Mouse (Mus musculus) stomach, embryonic 16.5 days (tissue): ENCODE results near the gene Stra6. TPM values are rescaled to one million over a fixed set of nuclear protein-coding genes. Genes with fewer than 3 reads are reported as not detected.

Source experiments
- ATAC-seq: fragments of 200-750 bp; cut with Nextera tagmentation; 2 replicates; pipeline ENCODE4 v1.8.0; 2017; ENCODE audit warnings: moderate number of reproducible peaks, moderate TSS enrichment; ENCODE audit not compliant: insufficient read depth, low FRiP score
- H3K27ac ChIP-seq: fragments of 300-500 bp; sonication (generic); 2 replicates; pipeline ENCODE4 v1.5.1; 2014; ENCODE audit warnings: low read length
- H3K27me3 ChIP-seq: fragments of 300-500 bp; sonication (generic); 2 replicates; pipeline ENCODE4 v1.6.1; 2014; ENCODE audit warnings: low read length, control low read depth, mixed read lengths; ENCODE audit not compliant: control insufficient read depth, insufficient read depth
- H3K36me3 ChIP-seq: fragments of 300-500 bp; sonication (generic); 2 replicates; pipeline ENCODE4 v1.6.1; 2014; ENCODE audit warnings: low read length; ENCODE audit not compliant: control insufficient read depth, insufficient read depth
- H3K4me1 ChIP-seq: fragments of 300-500 bp; sonication (generic); 2 replicates; pipeline ENCODE4 v1.6.1; 2014; ENCODE audit warnings: low read length, control low read depth, mixed read lengths; ENCODE audit not compliant: control insufficient read depth, insufficient read depth
- H3K4me2 ChIP-seq: fragments of 300-500 bp; sonication (generic); 2 replicates; pipeline ENCODE4 v1.6.1; 2014; ENCODE audit warnings: low read depth, low read length, mixed read lengths
- H3K4me3 ChIP-seq: fragments of 300-500 bp; sonication (generic); replicated peaks from 2 replicates; pipeline ENCODE4 v1.5.1; 2014; ENCODE audit warnings: mild to moderate bottlenecking, low read length
- H3K9ac ChIP-seq: fragments of 300-500 bp; sonication (generic); 2 replicates; pipeline ENCODE4 v1.6.1; 2014; ENCODE audit warnings: low read length
- H3K9me3 ChIP-seq: fragments of 300-500 bp; sonication (generic); replicated peaks from 2 replicates; pipeline ENCODE4 v1.6.1; 2016; ENCODE audit warnings: low read length, control low read depth; ENCODE audit not compliant: control insufficient read depth
- WGBS: fragments of 180-500 bp; shearing (Covaris S2); extraction: QIAGEN DNeasy Blood & Tissue Kit; methylation state at CpG from one replicate; pipeline ENCODE4 v1.1.7; 2014; 5-methylcytosine and 5-hydroxymethylcytosine counted together
- polyA plus RNA-seq: library from polyadenylated mRNA; unstranded; fragments of >200 nt; fragmentation: Nextera tagmentation; extraction: Ambion mirVana; gene quantifications from 2 replicates; pipeline ENCODE4 v1.2.1, GENCODE M21; 2015

Gene Stra6
- polyA plus RNA-seq, 1 experiment from 2014 or later, result 1.4 TPM

GRCm38 (mm10) chr9:58085074-58085473 is 21.5 kb downstream of the Stra6 start:
- H3K4me2 ChIP-seq, result no peak overlapping the region

DNA sequence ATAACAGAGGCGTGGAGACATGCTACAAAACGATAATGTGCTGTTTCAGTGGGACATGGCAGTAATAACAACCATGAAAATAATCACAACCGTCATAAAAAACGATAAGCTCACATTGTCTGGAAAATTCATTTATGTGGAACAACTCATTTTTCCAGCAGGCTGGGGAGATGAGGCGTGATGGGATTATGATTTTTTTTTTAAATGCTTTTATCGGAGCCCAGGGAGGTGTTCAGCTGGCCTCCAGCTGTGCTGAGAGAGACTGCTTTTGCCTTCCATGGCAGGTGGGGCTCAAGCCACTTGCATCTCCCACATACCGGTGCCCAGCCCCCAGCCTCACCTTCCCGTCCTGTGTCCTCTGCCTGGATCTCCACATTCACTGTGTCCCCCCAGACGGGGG is 22.6 kb downstream of the Stra6 start:
- H3K9me3 ChIP-seq, result no peaks in the 10 kb centered on the region
- 36% methylated on average over 9 of the region's 9 CpGs for WGBS
- H3K9ac ChIP-seq, result no peak overlapping the region
- no peaks in the 10 kb centered on the region for H3K36me3 ChIP-seq
- H3K4me3 ChIP-seq, result no peak overlapping the region
- no peaks in the 10 kb centered on the region for H3K27me3 ChIP-seq
- H3K4me1 ChIP-seq, result peaks cover 5% of the 10 kb centered on the region; the same call in 1 of the 2 replicates
- H3K4me2 ChIP-seq, result no peak overlapping the region
- H3K27ac ChIP-seq, result no peak overlapping the region
- no peak for ATAC-seq

More at GRCm38 (mm10) chr9:58085074-58085473, 21.5 kb downstream of the Stra6 start:
- Histone ChIP-seq H3K4me1 (peaks cover 5% of the 10 kb centered on the region; the same call in 1 of the 2 replicates), H3K27ac (no peak overlapping the region), H3K27me3 (no peaks in the 10 kb centered on the region), H3K36me3 (no peaks in the 10 kb centered on the region), H3K9me3 (no peaks in the 10 kb centered on the region), H3K9ac (no peak overlapping the region), H3K4me3 (no peak overlapping the region)
- WGBS, result 23% methylated on average over 2 of the region's 2 CpGs
- no peak for ATAC-seq

GRCm38 (mm10) chr9:58086861-58087260 is 23.3 kb downstream of the Stra6 start:
- ATAC-seq, result no peak
- no peak overlapping the region for H3K9ac ChIP-seq
- H3K27me3 ChIP-seq, result no peaks in the 10 kb centered on the region
- 60% methylated on average over 7 of the region's 7 CpGs for WGBS
- H3K9me3 ChIP-seq, result no peaks in the 10 kb centered on the region
- no peak overlapping the region for H3K4me2 ChIP-seq
- no peak overlapping the region for H3K4me3 ChIP-seq
- H3K27ac ChIP-seq, result no peak overlapping the region
- no peaks in the 10 kb centered on the region for H3K36me3 ChIP-seq
- peaks cover 5% of the 10 kb centered on the region; the same call in 1 of the 2 replicates for H3K4me1 ChIP-seq

DNA sequence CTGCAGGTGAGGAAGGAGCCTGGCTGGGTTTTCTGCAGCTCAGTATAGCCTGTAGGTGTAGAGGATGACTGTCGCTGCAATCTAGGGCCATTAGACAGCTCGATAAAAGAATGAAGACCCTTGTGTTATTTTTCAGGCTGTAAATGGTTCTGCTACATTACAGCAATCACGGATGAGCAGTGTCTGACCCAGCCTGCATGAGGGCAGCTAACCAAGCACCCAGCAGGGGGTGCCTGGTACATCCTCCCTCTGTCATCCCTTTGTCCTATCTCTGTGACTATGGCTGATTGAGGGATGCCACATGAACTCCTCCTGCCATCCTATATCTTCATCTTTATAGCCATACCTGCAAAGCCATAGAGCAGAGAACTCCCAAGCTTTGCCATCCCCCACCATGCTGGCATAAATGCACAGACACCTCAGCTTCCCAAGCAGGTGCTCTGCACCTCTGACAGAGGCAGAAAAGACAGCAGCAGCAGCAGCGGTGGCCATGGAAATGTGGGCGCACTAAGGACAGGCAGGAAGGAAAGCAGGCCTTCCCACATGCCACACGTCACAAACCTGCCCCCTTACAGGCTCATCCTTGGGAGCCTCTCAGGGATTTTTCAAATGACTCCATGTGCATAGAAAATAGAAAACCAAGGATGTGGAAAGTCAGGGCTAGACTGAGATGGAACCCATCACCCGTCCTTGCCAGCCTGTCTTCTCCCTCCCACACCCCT is 23.9 kb downstream of the Stra6 start:
- Histone ChIP-seq H3K27ac (no peak overlapping the region), H3K36me3 (no peaks in the 10 kb centered on the region), H3K4me1 (peaks cover 10% of the 10 kb centered on the region; the same call in 1 of the 2 replicates), H3K27me3 (no peaks in the 10 kb centered on the region), H3K4me3 (no peak overlapping the region), H3K9me3 (no peaks in the 10 kb centered on the region), H3K4me2 (no peak overlapping the region), H3K9ac (no peak overlapping the region)
- WGBS, result 66% methylated on average over 7 of the region's 7 CpGs
- ATAC-seq, result no peak

DNA sequence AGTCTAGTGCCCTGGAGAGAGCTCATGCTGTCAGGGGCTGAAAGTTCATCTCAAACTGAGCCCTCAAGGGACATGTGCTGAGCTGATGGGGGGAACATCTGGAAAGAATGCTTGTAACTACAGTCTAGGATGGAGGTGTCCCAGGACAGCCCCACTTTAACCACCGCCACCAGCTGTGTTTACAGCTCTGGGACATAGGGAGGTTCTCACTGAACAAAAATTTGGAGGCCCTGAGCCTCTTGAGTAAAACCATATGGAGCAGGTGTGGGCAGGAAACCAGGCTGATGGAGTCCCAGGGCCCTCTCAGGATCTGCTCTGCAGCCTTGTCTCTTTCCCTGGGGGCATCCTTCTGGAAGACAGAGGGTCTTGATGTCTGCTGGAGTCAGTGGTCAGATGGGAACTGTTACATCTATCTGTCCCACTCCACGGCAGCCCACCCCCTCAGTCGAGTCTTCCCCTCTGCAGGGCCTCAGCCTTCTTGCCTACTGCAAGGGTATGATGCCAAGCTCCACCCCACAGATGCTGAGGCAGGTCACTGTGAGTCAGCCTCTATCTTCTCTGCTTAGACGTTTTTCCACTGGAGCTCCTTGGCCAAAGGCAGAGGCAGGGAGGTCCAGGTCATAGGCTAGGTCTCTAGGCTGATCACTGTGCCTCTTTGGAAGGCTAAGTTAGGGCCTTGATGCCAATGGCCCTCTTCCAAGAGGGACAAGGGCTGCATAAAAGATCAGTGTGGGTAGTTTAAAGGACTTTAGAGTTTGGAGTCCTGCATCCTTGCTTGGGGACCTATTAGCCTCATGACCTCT is 28.2 kb downstream of the Stra6 start:
- H3K4me3 ChIP-seq, result no peak overlapping the region
- ATAC-seq, result no peak
- H3K9ac ChIP-seq, result no peak overlapping the region
- H3K27me3 ChIP-seq, result no peaks in the 10 kb centered on the region
- H3K27ac ChIP-seq, result no peak overlapping the region
- no peaks in the 10 kb centered on the region for H3K9me3 ChIP-seq
- 45% methylated on average over 4 of the region's 4 CpGs for WGBS
- no peak overlapping the region for H3K4me2 ChIP-seq
- peaks cover 10% of the 10 kb centered on the region; the same call in 1 of the 2 replicates for H3K4me1 ChIP-seq
- no peaks in the 10 kb centered on the region for H3K36me3 ChIP-seq

DNA sequence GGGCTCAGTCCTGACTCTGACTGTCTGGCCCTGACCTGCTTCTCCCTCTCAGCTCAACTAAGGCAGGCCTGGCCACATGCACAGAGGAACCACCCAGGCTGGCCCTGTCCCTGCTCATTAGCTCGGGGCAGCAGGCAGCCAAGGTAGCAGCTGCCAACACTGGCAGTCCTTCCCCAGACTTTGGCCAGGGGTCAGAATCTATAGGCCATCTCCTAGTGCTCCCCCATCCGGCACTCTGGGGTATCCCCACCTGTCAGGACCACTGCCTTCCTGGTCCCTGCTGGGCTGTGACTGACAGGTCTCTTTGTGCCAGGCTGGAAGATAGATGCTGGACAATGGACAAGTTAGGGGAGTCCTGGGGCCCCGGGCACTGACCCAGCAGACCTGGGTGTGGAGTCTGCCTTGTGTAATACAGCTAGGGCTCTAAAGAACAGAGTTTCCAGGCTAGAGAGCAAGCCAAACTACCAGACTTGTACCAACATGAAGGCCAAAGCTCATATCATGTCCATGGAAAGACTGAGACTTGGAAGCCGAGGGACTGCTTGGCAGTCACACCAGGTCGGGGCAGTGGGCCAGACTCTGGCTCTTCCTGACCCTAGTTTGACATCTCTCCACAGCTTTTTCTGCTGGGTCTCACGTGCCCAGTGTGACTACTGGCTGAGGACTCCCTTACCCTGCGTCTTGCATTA is 29.1 kb downstream of the Stra6 start:
- no peaks in the 10 kb centered on the region for H3K27me3 ChIP-seq
- peaks cover 10% of the 10 kb centered on the region; the same call in 1 of the 2 replicates for H3K4me1 ChIP-seq
- H3K4me2 ChIP-seq, result no peak overlapping the region
- H3K36me3 ChIP-seq, result no peaks in the 10 kb centered on the region
- no peak overlapping the region for H3K4me3 ChIP-seq
- no peaks in the 10 kb centered on the region for H3K9me3 ChIP-seq
- 70% methylated on average over 7 of the region's 7 CpGs for WGBS
- no peak overlapping the region for H3K27ac ChIP-seq
- 0 out of 2 replicates have a peak overlapping the region, but pooled peaks have one; percentile 4 for H3K9ac ChIP-seq
- no peak for ATAC-seq

GRCm38 (mm10) chr9:58093776-58094175 is 30.2 kb downstream of the Stra6 start:
- Histone ChIP-seq H3K4me3 (no peak overlapping the region), H3K4me1 (peaks cover 10% of the 10 kb centered on the region; the same call in 1 of the 2 replicates), H3K27ac (no peak overlapping the region), H3K9ac (no peak overlapping the region), H3K36me3 (no peaks in the 10 kb centered on the region), H3K27me3 (no peaks in the 10 kb centered on the region), H3K9me3 (no peaks in the 10 kb centered on the region), H3K4me2 (no peak overlapping the region)
- 79% methylated on average over 3 of the region's 3 CpGs for WGBS
- ATAC-seq, result no peak

DNA sequence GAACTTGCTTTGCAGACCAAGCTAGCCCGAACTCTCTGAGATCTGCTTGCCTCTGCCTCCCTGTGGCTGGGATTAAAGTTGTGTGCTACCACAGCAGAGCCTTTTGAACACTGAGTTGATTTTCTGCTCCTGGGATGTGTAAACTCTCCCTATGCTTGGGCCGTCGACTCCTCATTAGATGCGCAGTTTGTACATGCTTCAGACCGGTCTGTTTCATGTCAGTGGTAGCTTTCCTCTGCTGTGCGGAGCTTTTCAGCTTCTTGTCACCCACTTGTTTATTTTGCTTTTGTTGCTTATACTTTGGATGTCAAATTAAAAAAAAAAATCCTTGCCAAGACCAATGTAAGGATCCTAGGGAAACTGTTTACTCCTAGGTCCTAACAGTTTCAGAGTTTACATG is 32.4 kb downstream of the Stra6 start:
- 45% methylated on average over 6 of the region's 6 CpGs for WGBS
- no peak overlapping the region for H3K4me3 ChIP-seq
- no peaks in the 10 kb centered on the region for H3K36me3 ChIP-seq
- H3K4me2 ChIP-seq, result no peak overlapping the region
- no peak for ATAC-seq
- H3K27ac ChIP-seq, result peak overlapping the region; percentile 48; the same call in 1 of the 2 replicates
- peaks cover 10% of the 10 kb centered on the region; the same call in 1 of the 2 replicates for H3K4me1 ChIP-seq
- no peaks in the 10 kb centered on the region for H3K27me3 ChIP-seq
- H3K9ac ChIP-seq, result no peak overlapping the region
- H3K9me3 ChIP-seq, result no peaks in the 10 kb centered on the region
